17 mouse cellular contexts compared by ENCODE assay signal in genomic region chr15:25598313-25598712, GRCm38 (mm10).
"Had no signal": no experiment of that assay in that cellular context is flagged by ENCODE, and none has a peak within 500 bp of the region (broad histone marks: within the 10 kb centered on the region; RNA-seq: fewer than 3 reads in every experiment).

No protein-coding gene starts in this region.

- H3K9ac ChIP-seq: lung, embryonic 14.5 days; midbrain, embryonic 12.5 days; neural tube, embryonic 13.5 days; neural tube, embryonic 15.5 days; stomach, embryonic 15.5 days had no signal

- H3K9me3 ChIP-seq: midbrain, embryonic 10.5 days; midbrain, embryonic 12.5 days; neural tube, embryonic 13.5 days; neural tube, embryonic 15.5 days; stomach, embryonic 15.5 days had no signal

- H3K36me3 ChIP-seq: midbrain, embryonic 10.5 days; midbrain, embryonic 12.5 days; neural tube, embryonic 13.5 days; neural tube, embryonic 15.5 days; stomach, embryonic 15.5 days had no signal

- DNase-seq: lung, adult 18-20 months; lung, embryonic 14.5 days; lung, postnatal 10 days; lung, postnatal 4 days; midbrain, embryonic 14.5 days; right cerebral cortex, postnatal 14 days; thymus, adult 2 months; thymus, postnatal 25 days; thymus, postnatal 4 days had no signal

- ATAC-seq: midbrain, embryonic 16.5 days had no signal

- H3K4me1 ChIP-seq: neural tube, embryonic 13.5 days; neural tube, embryonic 15.5 days; stomach, embryonic 15.5 days had no signal

- H3K27me3 ChIP-seq: neural tube, embryonic 15.5 days; stomach, embryonic 15.5 days had no signal

- H3K4me3 ChIP-seq: midbrain, embryonic 10.5 days; midbrain, embryonic 12.5 days; myocyte; neural tube, embryonic 13.5 days; neural tube, embryonic 15.5 days; stomach, embryonic 15.5 days had no signal

- H3K4me2 ChIP-seq: lung, embryonic 14.5 days; midbrain, embryonic 12.5 days; neural tube, embryonic 13.5 days; neural tube, embryonic 15.5 days; stomach, embryonic 15.5 days had no signal

- H3K27ac ChIP-seq: midbrain, embryonic 10.5 days; midbrain, embryonic 12.5 days; neural tube, embryonic 13.5 days; neural tube, embryonic 15.5 days; stomach, embryonic 15.5 days; stomach, postnatal 0 days had no signal
